Mouse (Mus musculus) MEL (cell line): ENCODE measurements around the gene Znrf1. TPM values are rescaled to one million over a fixed set of nuclear protein-coding genes. Genes with fewer than 3 reads are reported as not detected.

Experiments used
- DNase-seq: peaks from one replicate; pipeline ENCODE4 v3.0.0; 2011; ENCODE audit warnings: low read depth, low spot score
- H3K27ac ChIP-seq: 2 replicates; pipeline ENCODE4 v1.5.1; 2012; ENCODE audit warnings: low read depth, mild to moderate bottlenecking, control low read depth, low read length, moderate library complexity; ENCODE audit not compliant: control insufficient read depth
- H3K27me3 ChIP-seq, 2 experiments: fragments of 150-350 bp in 1 of 2; sonication (generic) in 1 of 2; 2 replicates each; pipeline ENCODE4 v1.6.1; 2012; ENCODE audit warnings: low read length in 2 of 2, mild to moderate bottlenecking in 2 of 2, improper control_type of control experiment in 1 of 2, moderate library complexity in 1 of 2; ENCODE audit not compliant: insufficient read depth in 2 of 2, control insufficient read depth in 1 of 2
- H3K36me3 ChIP-seq, 2 experiments: 2 replicates each; pipeline ENCODE4 v1.6.1; 2012 to 2014; ENCODE audit warnings: low read length in 2 of 2, improper control_type of control experiment in 1 of 2, inconsistent platforms in 1 of 2, mild to moderate bottlenecking in 1 of 2; ENCODE audit not compliant: insufficient read depth in 2 of 2, control insufficient read depth in 1 of 2
- H3K4me1 ChIP-seq, 2 experiments: fragments of 150-350 bp in 1 of 2; sonication (generic) in 1 of 2; 2 replicates each; pipeline ENCODE4 v1.6.1; 2012; ENCODE audit warnings: low read length in 2 of 2, improper control_type of control experiment in 1 of 2, mild to moderate bottlenecking in 1 of 2; ENCODE audit not compliant: insufficient read depth in 2 of 2, control insufficient read depth in 1 of 2
- H3K4me3 ChIP-seq, 2 experiments: fragments of 150-350 bp in 1 of 2; sonication (generic) in 1 of 2; 2 replicates each; pipeline ENCODE4 v1.5.1; 2012; ENCODE audit warnings: low read depth in 2 of 2, low read length in 2 of 2, mild to moderate bottlenecking in 2 of 2, moderate library complexity in 2 of 2, control low read depth in 1 of 2, improper control_type of control experiment in 1 of 2; ENCODE audit not compliant: control insufficient read depth in 1 of 2, insufficient read depth in 1 of 2
- H3K79me2 ChIP-seq: 2 replicates; pipeline ENCODE4 v1.6.1; 2012; ENCODE audit warnings: mild to moderate bottlenecking, low read length, moderate library complexity; ENCODE audit not compliant: control insufficient read depth, poor library complexity, insufficient read depth
- H3K9ac ChIP-seq: 2 replicates; pipeline ENCODE4 v1.6.1; 2012; ENCODE audit warnings: low read depth, mild to moderate bottlenecking, control low read depth, low read length, moderate library complexity; ENCODE audit not compliant: control insufficient read depth, poor library complexity, severe bottlenecking
- H3K9me3 ChIP-seq: fragments of 150-350 bp; sonication (generic); replicated peaks from 2 replicates; pipeline ENCODE4 v1.6.1; 2012; ENCODE audit warnings: mild to moderate bottlenecking, low read length, improper control_type of control experiment, moderate library complexity; ENCODE audit not compliant: insufficient read depth
- CHD1 ChIP-seq: IDR thresholded peaks from 2 replicates; pipeline ENCODE4 v1.6.1; 2012; ENCODE audit warnings: low read depth, mild to moderate bottlenecking, inconsistent platforms, low read length, improper control_type of control experiment
- CHD2 ChIP-seq: IDR thresholded peaks from 2 replicates; pipeline ENCODE4 v1.6.1; 2011; ENCODE audit warnings: low read length, improper control_type of control experiment
- CTCF ChIP-seq, 3 experiments: IDR thresholded peaks in 2 of 3; conservative IDR thresholded peaks in 1 of 3; 2 replicates each; pipeline ENCODE4 v1.5.1; 2011 to 2012; ENCODE audit warnings: low read length in 3 of 3, low read depth in 2 of 3, mild to moderate bottlenecking in 2 of 3, improper control_type of control experiment in 1 of 3, inconsistent platforms in 1 of 3, mixed read lengths in 1 of 3, moderate library complexity in 1 of 3; ENCODE audit not compliant: control insufficient read depth in 1 of 3, insufficient read depth in 1 of 3, poor library complexity in 1 of 3, severe bottlenecking in 1 of 3
- EP300 ChIP-seq, 2 experiments: IDR thresholded peaks; 2 replicates each; pipeline ENCODE4 v1.6.1; 2011; ENCODE audit warnings: improper control_type of control experiment in 2 of 2, low read length in 2 of 2, low read depth in 1 of 2, mild to moderate bottlenecking in 1 of 2
- ETS1 ChIP-seq: IDR thresholded peaks from 2 replicates; pipeline ENCODE4 v1.6.1; 2012; ENCODE audit warnings: low read depth, mild to moderate bottlenecking, inconsistent platforms, low read length, improper control_type of control experiment, moderate library complexity
- GATA1 ChIP-seq: IDR thresholded peaks from 2 replicates; pipeline ENCODE4 v1.6.1; 2011; ENCODE audit warnings: low read depth, low read length, improper control_type of control experiment
- JUND ChIP-seq: IDR thresholded peaks from 2 replicates; pipeline ENCODE4 v1.6.1; 2011; ENCODE audit warnings: low read depth, mild to moderate bottlenecking, improper control_type of control experiment, low read length
- MAFK ChIP-seq: IDR thresholded peaks from 2 replicates; pipeline ENCODE4 v1.6.1; 2011; ENCODE audit warnings: low read depth, mild to moderate bottlenecking, low read length, improper control_type of control experiment, borderline replicate concordance
- MAZ ChIP-seq: IDR thresholded peaks from 2 replicates; pipeline ENCODE4 v1.6.1; 2012; ENCODE audit warnings: low read depth, mild to moderate bottlenecking, inconsistent platforms, low read length, improper control_type of control experiment
- NRF1 ChIP-seq: IDR thresholded peaks from 2 replicates; pipeline ENCODE4 v1.6.1; 2014; ENCODE audit warnings: low read depth, mild to moderate bottlenecking, inconsistent platforms, low read length, improper control_type of control experiment, moderate library complexity; ENCODE audit not compliant: poor library complexity, insufficient read depth, severe bottlenecking
- POLR2AphosphoS2 ChIP-seq: IDR thresholded peaks from 2 replicates; pipeline ENCODE4 v1.6.1; 2011; ENCODE audit warnings: low read length, improper control_type of control experiment
- POLR2AphosphoS5 ChIP-seq: IDR thresholded peaks from 2 replicates; pipeline ENCODE4 v1.6.1; 2012; ENCODE audit warnings: low read depth, borderline replicate concordance, mild to moderate bottlenecking, inconsistent platforms, low read length, moderate library complexity, mixed read lengths
- SIN3A ChIP-seq: IDR thresholded peaks from 2 replicates; pipeline ENCODE4 v1.6.1; 2012; ENCODE audit warnings: low read length, improper control_type of control experiment, inconsistent platforms
- ZKSCAN1 ChIP-seq: IDR thresholded peaks from 2 replicates; pipeline ENCODE4 v1.6.1; 2012; ENCODE audit warnings: low read depth, mild to moderate bottlenecking, inconsistent platforms, low read length, improper control_type of control experiment, moderate library complexity
- ZNF384 ChIP-seq: IDR thresholded peaks from 2 replicates; pipeline ENCODE4 v1.6.1; 2012; ENCODE audit warnings: low read depth, mild to moderate bottlenecking, inconsistent platforms, low read length, improper control_type of control experiment
- polyA plus RNA-seq, 2 experiments: library from polyadenylated mRNA; stranded (reverse) in 1 of 2; unstranded in 1 of 2; fragments of >175 nt in 1 of 2; fragments of >200 nt in 1 of 2; gene quantifications; 2 replicates each; pipeline versions ENCODE4 v1.2.1 to v1.2.4; 2012; ENCODE audit warnings: low replicate concordance in 2 of 2, low read depth in 1 of 2; ENCODE audit not compliant: insufficient read length in 2 of 2, insufficient read depth in 1 of 2, missing spikeins in 1 of 2
- total RNA-seq: library from RNA; depleted of rRNA; stranded (reverse); fragments of 300-350 nt; gene quantifications from 2 replicates; pipeline ENCODE4 v1.2.3, GENCODE M21; 2012

Gene Znrf1
- total and polyA plus RNA-seq, 3 experiments = 18.4 to 36.0 TPM; not detected in 1

DNA sequence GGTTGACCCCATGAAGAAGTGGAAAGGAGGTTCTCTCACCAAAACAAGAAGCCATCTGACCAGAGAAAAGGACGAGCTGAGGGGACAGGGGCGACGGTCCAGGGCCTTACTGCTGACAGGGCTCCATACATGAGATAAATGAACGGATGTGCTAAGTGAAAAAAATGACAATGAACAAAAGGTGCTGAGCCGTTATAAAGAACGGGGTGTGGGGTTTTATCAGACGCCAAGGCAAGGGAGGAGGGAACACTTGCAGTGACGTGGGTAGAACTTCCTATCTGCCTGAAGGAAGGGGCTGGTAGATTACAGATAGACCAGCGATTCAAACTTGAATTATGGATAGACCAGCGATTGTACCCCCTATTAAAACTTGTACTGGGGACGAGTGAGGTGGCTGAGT lies 26.6 kb upstream of the Znrf1 start (continued):
- peak; percentile 90; the same call in 1 of the 2 replicates for TF ChIP-seq MAZ
- peak; percentile 17; the same call in 1 of the 2 replicates for TF ChIP-seq ZKSCAN1
- peak; percentile 91 for TF ChIP-seq GATA1
- TF ChIP-seq JUND = no peak
- TF ChIP-seq MAFK = peak; percentile 43; the same call in 1 of the 2 replicates
- no peak for TF ChIP-seq POLR2AphosphoS5
- peak; percentile 80 to 90 for TF ChIP-seq EP300 (IDR thresholded peaks at IDR 0.05; ENCODE audit: low read depth in 1 of 2, low read length in 2 of 2)
- TF ChIP-seq NRF1 = no peak
- TF ChIP-seq SIN3A = peak; percentile 74; the same call in 1 of the 2 replicates
- TF ChIP-seq CTCF (IDR thresholded peaks at IDR 0.05 in 2 of 3, conservative IDR thresholded peaks at IDR 0.05 in 1 of 3; ENCODE audit: control insufficient read depth in 1 of 3, insufficient read depth in 1 of 3, low read depth in 2 of 3, low read length in 3 of 3, poor library complexity in 1 of 3, severe bottlenecking in 1 of 3) = no peak
- TF ChIP-seq CHD1 = no peak
- TF ChIP-seq ZNF384 = peak; percentile 93

DNA sequence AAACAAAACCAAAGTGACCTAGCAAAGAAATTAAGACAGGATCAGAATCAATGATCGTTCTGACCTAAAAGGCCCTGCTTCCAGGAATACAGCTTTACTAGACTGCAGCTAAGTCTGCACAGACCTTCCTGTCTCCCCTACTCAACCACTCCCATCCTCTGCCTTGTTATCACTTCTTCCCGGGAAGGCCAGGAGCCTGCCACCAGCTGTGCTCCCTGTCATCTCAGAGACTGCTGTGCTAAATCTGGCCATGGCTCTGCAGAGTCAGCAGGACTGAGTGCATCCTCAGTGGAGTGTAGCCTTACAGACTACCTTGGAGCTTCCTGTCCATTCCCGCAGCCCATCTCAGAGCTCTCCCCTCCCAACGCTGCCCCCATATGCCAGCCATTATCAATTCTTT lies 25.5 kb upstream of the Znrf1 start:
- peak overlapping the region; percentile 93 for H3K27ac ChIP-seq
- peaks cover 19 to 28% of the 10 kb centered on the region in 2 experiments for H3K4me1 ChIP-seq
- H3K9ac ChIP-seq = peak overlapping the region; percentile 34; the same call in 1 of the 2 replicates
- H3K9me3 ChIP-seq = no peaks in the 10 kb centered on the region
- TF ChIP-seq JUND (no peak), MAZ (no peak), ETS1 (peak; percentile 55; the same call in 1 of the 2 replicates), MAFK (no peak)
- peaks cover 9% of the 10 kb centered on the region; the same call in 1 of the 2 replicates for H3K79me2 ChIP-seq
- H3K4me3 ChIP-seq = peak overlapping the region in 1 of 2 experiments; percentile 18; a peak in 1 of 4 replicates
- DNase-seq = peak; percentile 41
- H3K27me3 ChIP-seq = no peaks in the 10 kb centered on the region
- peaks cover 0 to 23% of the 10 kb centered on the region in 2 experiments; a peak in 2 of 4 replicates for H3K36me3 ChIP-seq

GRCm38 (mm10) chr8:111512941-111513340 lies 23.0 kb upstream of the Znrf1 start:
- peaks cover 19 to 28% of the 10 kb centered on the region in 2 experiments for H3K4me1 ChIP-seq
- H3K9ac ChIP-seq = no peak overlapping the region
- H3K4me3 ChIP-seq = no peak overlapping the region
- peaks cover 0 to 21% of the 10 kb centered on the region in 2 experiments; a peak in 2 of 4 replicates for H3K36me3 ChIP-seq
- H3K27me3 ChIP-seq = no peaks in the 10 kb centered on the region
- peaks cover 10% of the 10 kb centered on the region; the same call in 1 of the 2 replicates for H3K79me2 ChIP-seq
- TF ChIP-seq JUND = no peak
- TF ChIP-seq CTCF (IDR thresholded peaks at IDR 0.05 in 2 of 3, conservative IDR thresholded peaks at IDR 0.05 in 1 of 3; ENCODE audit: control insufficient read depth in 1 of 3, insufficient read depth in 1 of 3, low read depth in 2 of 3, low read length in 3 of 3, poor library complexity in 1 of 3, severe bottlenecking in 1 of 3) = no peak
- no peak for TF ChIP-seq CHD2
- TF ChIP-seq POLR2AphosphoS2 = no peak
- H3K27ac ChIP-seq = no peak overlapping the region
- no peak for DNase-seq
- H3K9me3 ChIP-seq = no peaks in the 10 kb centered on the region
